Mouse (Mus musculus): ENCODE data around the gene Nutf2. TPM values are rescaled to one million over a fixed set of nuclear protein-coding genes. Genes with fewer than 3 reads are reported as not detected.

The Nutf2 gene
- 55.0 TPM for polyA plus RNA-seq (2014; fragmentation: Illumina TruSeq; extraction: RNeasy Lipid Tissue Mini Kit (QIAGEN cat#74804); ENCODE audit: low read depth, low replicate concordance)

GRCm38 (mm10) chr8:105860143-105860981 lies at the start of gene Nutf2:
Gene Nutf2, plus strand, starts transcription at chr8:105860580.

DNA sequence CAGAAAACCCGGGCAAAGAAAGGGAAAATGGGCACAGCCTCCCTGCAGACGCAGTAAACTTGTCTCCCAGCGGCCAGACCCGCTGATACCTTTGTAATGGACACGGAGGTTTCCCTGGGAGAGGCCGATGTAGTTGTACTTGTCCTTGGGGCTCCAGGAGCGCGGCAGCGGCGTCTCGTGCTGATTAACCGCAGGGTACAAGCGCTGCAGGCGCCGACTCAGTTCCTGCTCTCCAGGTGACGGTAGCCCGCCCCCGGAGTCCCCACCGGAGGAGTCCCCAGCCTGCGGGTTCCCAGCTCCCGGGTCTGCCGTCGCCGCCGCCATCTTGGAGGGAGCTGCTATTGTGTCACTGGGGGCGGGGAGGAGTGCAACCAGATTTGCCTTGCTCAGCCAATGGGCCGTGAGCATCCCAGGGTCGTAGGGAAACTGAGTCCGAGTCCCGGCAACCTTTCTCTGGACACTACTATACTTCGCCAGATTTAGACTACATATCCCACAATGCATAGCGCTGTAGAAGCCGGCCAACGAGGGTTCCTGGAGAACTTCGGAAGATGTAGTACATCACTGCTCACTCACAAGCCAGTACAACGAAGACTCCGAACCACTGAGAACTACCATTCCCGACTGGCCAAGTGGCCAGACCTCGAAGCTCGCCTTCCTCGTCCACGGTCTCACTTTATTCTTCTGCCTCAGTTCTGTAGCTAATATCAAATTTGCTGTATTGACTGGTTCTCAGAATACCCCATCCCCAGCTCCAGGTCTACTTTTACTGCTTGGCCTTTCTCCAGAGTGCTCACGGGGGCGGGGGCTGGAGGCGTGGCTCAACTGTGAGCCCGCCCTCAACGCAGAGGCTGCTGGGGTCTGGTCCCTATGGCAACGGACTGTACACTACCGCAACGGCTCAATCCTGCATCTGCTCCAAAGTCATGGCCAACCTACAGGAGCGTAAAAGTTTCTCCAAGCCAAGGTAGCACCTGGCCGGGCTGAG lies 33.2 kb upstream of the Nutf2 start, which contains the start of the genes Ranbp10 and Tsnaxip1:
Gene Ranbp10, minus strand, starts transcription at position 490 of the 988 bp plus-strand sequence.
Gene Tsnaxip1, plus strand, starts transcription at position 871 of the 988 bp plus-strand sequence.

DNA sequence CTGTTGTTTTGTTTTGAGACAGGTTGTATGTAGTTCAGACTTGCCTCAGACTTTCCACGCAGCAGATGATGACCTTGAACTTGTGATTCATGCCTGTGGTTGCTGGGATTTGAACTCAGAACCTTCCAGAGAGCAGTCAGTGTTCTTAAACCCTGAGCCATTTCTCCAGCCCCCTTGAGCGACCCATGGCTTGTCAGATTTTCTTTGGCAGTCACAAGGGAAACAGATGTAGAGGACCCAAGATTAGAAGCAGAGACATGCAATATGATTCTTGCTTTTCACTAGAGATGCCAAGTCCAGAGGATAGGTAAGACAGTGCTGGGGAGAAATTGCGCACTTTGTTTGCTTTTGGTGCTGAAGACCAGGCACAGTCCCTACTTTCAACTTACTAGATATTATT lies 7.2 kb upstream of the Nutf2 start, which contains the start of gene Cenpt:
Gene Cenpt, minus strand, starts transcription at position 101 of the 400 bp plus-strand sequence.

GRCm38 (mm10) chr8:105854715-105855216 lies 5.6 kb upstream of the Nutf2 start, which contains the start of gene Thap11:
Gene Thap11, plus strand, starts transcription at chr8:105855132.

GRCm38 (mm10) chr8:105880754-105881520 lies 20.6 kb downstream of the Nutf2 start, which contains the start of gene Edc4:
Gene Edc4, plus strand, starts transcription at chr8:105880881.

DNA sequence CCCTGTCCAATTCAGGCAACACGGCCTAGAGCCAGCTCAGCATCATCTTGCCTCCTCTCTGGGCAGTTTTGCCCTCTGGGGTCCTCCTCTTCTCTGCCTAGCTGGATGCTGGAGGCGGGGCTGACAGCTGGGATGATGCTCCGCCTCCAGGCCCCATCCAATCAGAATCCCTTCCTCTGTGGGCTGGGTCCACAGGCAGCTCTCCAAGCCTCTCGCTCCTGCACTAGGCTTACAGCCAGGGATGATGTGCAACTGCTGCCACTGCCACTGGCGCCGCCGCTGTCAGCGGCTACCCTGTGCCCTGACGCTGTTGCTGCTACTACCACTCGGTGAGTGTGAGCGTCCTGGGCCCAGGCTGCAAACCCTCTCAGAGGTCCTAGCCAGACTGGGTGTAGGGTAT lies 33.0 kb downstream of the Nutf2 start, which contains the start of gene Nrn1l:
Gene Nrn1l, plus strand, starts transcription at position 229 of the 400 bp plus-strand sequence.

GRCm38 (mm10) chr8:105900180-105900940 lies 40.0 kb downstream of the Nutf2 start, which contains the start of gene Pskh1:
Gene Pskh1, plus strand, starts transcription at chr8:105900441.

Other genes with a start within 250 kb of the Nutf2 start
- 70.9 TPM for gene Ctcf, start 224.0 kb upstream of the Nutf2 start, polyA plus RNA-seq (2014; fragmentation: Illumina TruSeq; extraction: RNeasy Lipid Tissue Mini Kit (QIAGEN cat#74804); ENCODE audit: low read depth, low replicate concordance)
- gene Agrp, start 223.2 kb upstream of the Nutf2 start, polyA plus RNA-seq (2014; fragmentation: Illumina TruSeq; extraction: RNeasy Lipid Tissue Mini Kit (QIAGEN cat#74804); ENCODE audit: low read depth, low replicate concordance), result not detected
- gene Carmil2, start 174.3 kb upstream of the Nutf2 start, polyA plus RNA-seq (2014; fragmentation: Illumina TruSeq; extraction: RNeasy Lipid Tissue Mini Kit (QIAGEN cat#74804); ENCODE audit: low read depth, low replicate concordance), result not detected
- gene Acd, start 159.5 kb upstream of the Nutf2 start, polyA plus RNA-seq (2014; fragmentation: Illumina TruSeq; extraction: RNeasy Lipid Tissue Mini Kit (QIAGEN cat#74804); ENCODE audit: low read depth, low replicate concordance), result 1.1 TPM
- gene Pard6a, start 159.4 kb upstream of the Nutf2 start, polyA plus RNA-seq (2014; fragmentation: Illumina TruSeq; extraction: RNeasy Lipid Tissue Mini Kit (QIAGEN cat#74804); ENCODE audit: low read depth, low replicate concordance), result not detected
- gene 4933405L10Rik, start 152.9 kb upstream of the Nutf2 start, polyA plus RNA-seq (2014; fragmentation: Illumina TruSeq; extraction: RNeasy Lipid Tissue Mini Kit (QIAGEN cat#74804); ENCODE audit: low read depth, low replicate concordance), result not detected
- gene Enkd1, start 152.4 kb upstream of the Nutf2 start, polyA plus RNA-seq (2014; fragmentation: Illumina TruSeq; extraction: RNeasy Lipid Tissue Mini Kit (QIAGEN cat#74804); ENCODE audit: low read depth, low replicate concordance), result not detected
- 0.20 TPM for gene Gfod2, start 101.9 kb upstream of the Nutf2 start, polyA plus RNA-seq (2014; fragmentation: Illumina TruSeq; extraction: RNeasy Lipid Tissue Mini Kit (QIAGEN cat#74804); ENCODE audit: low read depth, low replicate concordance)
- gene Ranbp10, start 33.2 kb upstream of the Nutf2 start, polyA plus RNA-seq (2014; fragmentation: Illumina TruSeq; extraction: RNeasy Lipid Tissue Mini Kit (QIAGEN cat#74804); ENCODE audit: low read depth, low replicate concordance), result 4.1 TPM
- not detected for gene Tsnaxip1, start 32.8 kb upstream of the Nutf2 start, polyA plus RNA-seq (2014; fragmentation: Illumina TruSeq; extraction: RNeasy Lipid Tissue Mini Kit (QIAGEN cat#74804); ENCODE audit: low read depth, low replicate concordance)
- gene Cenpt, start 7.3 kb upstream of the Nutf2 start, polyA plus RNA-seq (2014; fragmentation: Illumina TruSeq; extraction: RNeasy Lipid Tissue Mini Kit (QIAGEN cat#74804); ENCODE audit: low read depth, low replicate concordance), result 0.69 TPM
- 11.1 TPM for gene Thap11, start 5.4 kb upstream of the Nutf2 start, polyA plus RNA-seq (2014; fragmentation: Illumina TruSeq; extraction: RNeasy Lipid Tissue Mini Kit (QIAGEN cat#74804); ENCODE audit: low read depth, low replicate concordance)
- 2.0 TPM for gene Edc4, start 20.3 kb downstream of the Nutf2 start, polyA plus RNA-seq (2014; fragmentation: Illumina TruSeq; extraction: RNeasy Lipid Tissue Mini Kit (QIAGEN cat#74804); ENCODE audit: low read depth, low replicate concordance)
- gene Nrn1l, start 33.0 kb downstream of the Nutf2 start, polyA plus RNA-seq (2014; fragmentation: Illumina TruSeq; extraction: RNeasy Lipid Tissue Mini Kit (QIAGEN cat#74804); ENCODE audit: low read depth, low replicate concordance), result not detected
- gene Pskh1, start 39.9 kb downstream of the Nutf2 start, polyA plus RNA-seq (2014; fragmentation: Illumina TruSeq; extraction: RNeasy Lipid Tissue Mini Kit (QIAGEN cat#74804); ENCODE audit: low read depth, low replicate concordance), result 3.1 TPM
- not detected for gene Ctrl, start 73.3 kb downstream of the Nutf2 start, polyA plus RNA-seq (2014; fragmentation: Illumina TruSeq; extraction: RNeasy Lipid Tissue Mini Kit (QIAGEN cat#74804); ENCODE audit: low read depth, low replicate concordance)
- not detected for gene Psmb10, start 77.9 kb downstream of the Nutf2 start, polyA plus RNA-seq (2014; fragmentation: Illumina TruSeq; extraction: RNeasy Lipid Tissue Mini Kit (QIAGEN cat#74804); ENCODE audit: low read depth, low replicate concordance)
- gene Lcat, start 82.8 kb downstream of the Nutf2 start, polyA plus RNA-seq (2014; fragmentation: Illumina TruSeq; extraction: RNeasy Lipid Tissue Mini Kit (QIAGEN cat#74804); ENCODE audit: low read depth, low replicate concordance), result not detected
- 1.4 TPM for gene Slc12a4, start 105.5 kb downstream of the Nutf2 start, polyA plus RNA-seq (2014; fragmentation: Illumina TruSeq; extraction: RNeasy Lipid Tissue Mini Kit (QIAGEN cat#74804); ENCODE audit: low read depth, low replicate concordance)
- not detected for gene Dpep3, start 118.8 kb downstream of the Nutf2 start, polyA plus RNA-seq (2014; fragmentation: Illumina TruSeq; extraction: RNeasy Lipid Tissue Mini Kit (QIAGEN cat#74804); ENCODE audit: low read depth, low replicate concordance)
- gene Dus2, start 130.8 kb downstream of the Nutf2 start, polyA plus RNA-seq (2014; fragmentation: Illumina TruSeq; extraction: RNeasy Lipid Tissue Mini Kit (QIAGEN cat#74804); ENCODE audit: low read depth, low replicate concordance), result 2.1 TPM
- gene Dpep2nb, start 145.4 kb downstream of the Nutf2 start, polyA plus RNA-seq (2014; fragmentation: Illumina TruSeq; extraction: RNeasy Lipid Tissue Mini Kit (QIAGEN cat#74804); ENCODE audit: low read depth, low replicate concordance), result not detected
- 2.9 TPM for gene Ddx28, start 151.3 kb downstream of the Nutf2 start, polyA plus RNA-seq (2014; fragmentation: Illumina TruSeq; extraction: RNeasy Lipid Tissue Mini Kit (QIAGEN cat#74804); ENCODE audit: low read depth, low replicate concordance)
- gene Nfatc3, start 198.3 kb downstream of the Nutf2 start, polyA plus RNA-seq (2014; fragmentation: Illumina TruSeq; extraction: RNeasy Lipid Tissue Mini Kit (QIAGEN cat#74804); ENCODE audit: low read depth, low replicate concordance), result 48.4 TPM